Mouse (Mus musculus): ENCODE results near the gene Mip. TPM values are rescaled to one million over a fixed set of nuclear protein-coding genes. Genes with fewer than 3 reads are reported as not detected.
"Not testable (repeated sequence)": the region's sequence is repeated elsewhere in the genome, so short reads cannot be mapped to it uniquely, and the experiment has no call there.

Gene Mip
- total RNA-seq, 2 experiments from 2014 or later: not detected

DNA sequence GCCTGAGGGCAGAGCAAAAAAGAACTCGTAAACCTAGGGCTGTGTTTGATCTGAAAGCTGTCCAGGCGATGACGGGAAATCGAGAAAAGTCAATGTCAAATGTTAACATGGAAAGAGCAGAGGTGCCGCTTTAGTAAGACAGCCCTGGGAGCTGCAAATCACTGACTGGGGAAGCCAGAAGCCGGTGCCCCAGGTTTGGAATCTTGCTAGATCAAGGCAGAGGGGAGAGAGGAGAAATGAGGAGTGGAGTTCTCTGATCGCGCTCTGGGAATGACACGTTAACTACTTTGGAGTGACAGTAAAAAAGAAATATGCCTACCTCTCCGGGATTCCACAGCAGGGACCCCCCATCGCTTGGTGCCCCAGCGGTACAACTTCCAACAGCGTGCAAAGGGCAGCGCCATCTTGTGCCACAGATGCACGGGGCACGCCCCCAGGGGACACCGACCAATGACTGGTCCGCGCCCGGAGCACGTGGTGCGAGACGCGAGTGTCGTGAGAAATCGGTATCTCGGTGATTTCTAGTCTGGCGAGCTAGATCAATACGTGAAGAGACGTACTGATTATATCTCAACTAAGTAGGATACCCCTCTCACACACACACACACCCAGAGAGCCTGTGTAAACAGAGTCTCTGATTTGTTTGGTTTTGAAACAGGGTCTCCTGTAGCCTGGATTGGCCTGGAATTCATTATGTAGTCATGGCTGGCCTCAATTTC is 14.1 kb upstream of the Mip start, which contains the start of gene Spryd4:
TSS of gene Spryd4 (minus strand) at position 418 of the 719 bp plus-strand sequence.
- DNase-seq: peak; percentile 92 to 95

DNA sequence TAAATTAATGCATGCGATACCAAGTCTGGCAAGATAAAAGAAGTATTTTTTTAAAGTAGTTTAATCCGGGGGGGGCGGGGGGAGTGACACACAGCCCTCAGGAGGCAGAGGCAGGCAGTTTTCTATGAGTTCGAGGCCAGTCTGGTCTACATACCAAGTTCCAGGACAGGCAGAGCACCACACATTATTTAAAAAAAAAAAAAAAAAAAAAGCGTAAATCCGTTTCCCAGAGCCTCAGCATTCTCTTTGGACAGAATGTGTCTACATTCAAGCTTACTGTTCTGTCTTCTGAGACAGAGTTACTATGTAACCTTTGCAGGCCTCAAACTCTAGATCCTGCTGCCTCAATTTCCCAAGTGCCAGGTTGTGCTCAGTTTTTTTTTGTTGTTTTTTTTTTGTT is 13.5 kb upstream of the Mip start:
- DNase-seq: no peak

DNA sequence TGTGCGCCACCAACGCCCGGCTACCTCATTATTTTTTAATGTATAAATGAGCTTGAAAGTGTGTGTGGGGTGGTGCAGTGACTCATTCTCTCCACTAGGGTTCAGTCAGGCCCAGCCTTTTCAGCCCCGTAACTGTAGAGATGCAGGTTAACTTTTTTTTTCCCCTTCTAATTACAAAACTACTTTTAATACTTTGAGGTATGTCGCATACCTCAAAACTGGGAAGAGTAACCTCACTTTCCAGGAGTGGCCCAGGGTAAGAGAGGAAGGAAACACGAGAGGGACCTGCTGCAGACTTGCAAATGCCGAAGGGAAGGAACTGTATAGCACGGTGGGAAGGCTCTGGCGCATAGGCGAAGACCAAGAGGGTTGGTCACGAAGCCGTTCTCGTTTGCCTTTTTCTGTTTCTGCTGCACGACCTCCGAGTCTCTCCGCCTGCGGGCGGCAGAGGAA is 12.7 kb upstream of the Mip start:
- peak; percentile 73 to 82 for DNase-seq

DNA sequence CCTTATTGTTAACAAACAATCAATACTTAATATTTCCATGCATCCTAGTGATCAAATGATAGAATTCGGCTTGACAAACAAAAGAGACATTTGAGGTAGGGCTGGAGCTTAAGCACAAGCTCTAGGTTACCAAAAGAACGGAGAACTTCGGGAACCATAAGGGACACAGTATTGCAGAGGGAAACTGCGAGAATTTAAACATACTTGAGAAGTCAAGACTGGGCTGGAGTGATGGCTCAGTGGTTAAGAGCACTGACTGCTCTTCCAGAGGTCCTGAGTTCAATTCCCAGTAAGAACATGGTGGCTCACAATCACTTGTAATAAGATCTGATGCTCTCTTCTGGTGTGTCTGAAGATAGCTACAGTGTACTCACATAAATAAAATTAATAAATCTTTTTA is 11.5 kb upstream of the Mip start:
- DNase-seq: not testable (repeated sequence)

DNA sequence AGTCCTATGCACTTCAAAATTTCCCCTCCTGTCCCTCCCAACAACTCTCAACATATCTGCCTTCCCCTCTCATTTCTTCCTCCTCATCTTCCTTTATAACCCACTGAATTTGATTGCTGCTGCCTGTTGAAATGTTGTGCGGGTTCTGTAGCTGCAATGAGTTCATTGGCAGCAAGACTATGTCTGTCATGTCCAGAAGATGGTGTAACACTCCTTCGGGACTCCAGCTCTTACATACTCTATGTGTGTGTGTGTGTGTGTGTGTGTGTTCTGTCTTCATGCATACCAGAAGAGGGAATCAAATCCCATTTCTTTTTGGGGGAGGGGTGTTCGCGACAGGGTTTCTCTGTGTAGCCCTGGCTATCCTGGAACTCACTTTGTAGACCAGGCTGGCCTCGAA is 10.7 kb upstream of the Mip start:
- DNase-seq: no peak

DNA sequence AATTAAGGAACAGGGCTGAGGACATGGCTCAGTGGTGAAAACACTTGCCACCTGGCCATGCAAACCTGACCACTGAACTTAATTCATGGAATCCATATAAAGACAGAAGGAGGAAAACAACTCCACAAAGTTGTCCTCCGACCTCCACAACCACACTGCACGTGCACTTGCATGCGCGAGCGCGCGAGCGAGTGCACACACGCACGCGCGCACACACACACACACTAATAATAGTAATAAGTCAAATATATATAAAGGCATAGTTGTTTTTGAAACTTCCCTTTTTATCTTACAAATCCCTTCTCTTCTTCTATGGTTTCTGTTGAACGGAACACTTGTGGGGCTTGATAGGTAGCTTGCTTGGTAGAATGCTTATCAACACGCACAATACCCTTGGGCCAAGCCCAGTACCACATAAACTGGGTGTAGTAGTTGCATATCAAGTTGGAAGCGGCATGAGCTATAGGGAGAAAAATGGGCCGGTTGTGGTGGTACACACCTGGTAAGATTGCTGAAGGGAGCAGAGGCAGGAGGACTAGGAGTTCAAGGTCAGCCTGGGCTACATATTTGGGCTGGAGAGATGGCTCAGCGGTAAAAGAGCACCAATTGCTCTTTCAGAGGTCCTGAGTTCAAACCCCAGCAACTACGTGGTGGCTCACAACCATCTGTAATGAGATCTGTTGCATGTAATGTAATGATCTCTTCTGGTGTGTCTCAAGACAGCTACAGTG is 7.1 kb upstream of the Mip start:
- no peak for DNase-seq

DNA sequence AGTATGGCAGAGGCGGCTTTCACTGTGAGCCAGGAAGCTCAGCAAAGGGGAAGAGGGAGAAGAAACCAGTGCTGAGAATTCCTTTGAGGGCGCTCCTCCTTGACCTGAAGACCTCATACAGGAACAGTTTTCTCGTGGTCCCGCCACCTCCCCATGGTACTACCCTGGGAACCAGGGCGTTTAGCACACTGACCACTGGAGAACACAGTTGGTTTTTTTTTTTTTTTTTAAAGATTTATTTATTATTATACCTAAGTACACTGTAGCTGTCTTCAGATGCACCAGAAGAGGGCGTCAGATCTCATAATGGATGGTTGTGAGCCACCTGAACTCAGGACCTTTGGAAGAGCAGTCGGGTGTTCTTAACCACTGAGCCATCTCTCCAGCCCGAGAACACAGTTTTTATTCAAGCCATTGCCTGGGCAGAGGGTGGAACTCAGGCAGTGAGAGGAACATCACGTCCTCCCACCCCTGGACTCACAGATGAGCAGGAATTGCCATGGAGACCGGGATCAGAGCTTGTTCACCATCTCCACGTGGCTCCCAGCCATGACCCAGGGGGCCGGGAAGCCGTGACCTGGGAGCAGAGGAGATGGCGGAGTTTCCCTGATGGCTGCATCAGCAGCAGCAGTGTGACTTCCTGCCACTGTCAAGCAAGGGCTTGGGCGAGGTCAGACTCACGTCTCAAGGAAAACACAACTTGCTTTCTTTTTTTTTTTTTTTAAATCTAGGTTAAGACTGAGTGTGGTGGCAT is 3.9 kb upstream of the Mip start:
- peak in 1 of 2 experiments; percentile 22 for DNase-seq

- DNase-seq: no peak
Observed at GRCm38 (mm10) chr10:128225064-128225463, 574 bp upstream of the Mip start.

DNA sequence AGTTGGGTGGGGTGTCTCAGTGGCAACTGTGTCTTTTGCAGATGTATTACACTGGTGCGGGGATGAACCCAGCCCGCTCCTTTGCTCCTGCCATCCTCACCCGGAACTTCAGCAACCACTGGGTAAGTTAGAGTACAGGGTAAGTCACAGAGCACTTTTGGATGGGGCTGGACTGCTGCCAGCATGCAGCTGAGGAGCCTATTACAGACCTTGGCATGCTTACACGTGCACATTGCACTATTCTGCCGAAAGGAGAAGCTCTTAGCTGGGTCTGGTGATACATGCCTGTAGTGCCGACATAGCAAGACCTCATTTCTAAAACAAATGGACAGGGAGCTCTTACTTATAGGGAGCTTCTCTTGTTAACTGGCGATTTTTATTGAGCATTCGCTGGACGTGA is 2.0 kb downstream of the Mip start:
- DNase-seq: no peak

- no peak for DNase-seq
Observed at GRCm38 (mm10) chr10:128228009-128228408, 2.4 kb downstream of the Mip start.

- no peak for DNase-seq
Observed at GRCm38 (mm10) chr10:128230582-128230981, 4.9 kb downstream of the Mip start.

DNA sequence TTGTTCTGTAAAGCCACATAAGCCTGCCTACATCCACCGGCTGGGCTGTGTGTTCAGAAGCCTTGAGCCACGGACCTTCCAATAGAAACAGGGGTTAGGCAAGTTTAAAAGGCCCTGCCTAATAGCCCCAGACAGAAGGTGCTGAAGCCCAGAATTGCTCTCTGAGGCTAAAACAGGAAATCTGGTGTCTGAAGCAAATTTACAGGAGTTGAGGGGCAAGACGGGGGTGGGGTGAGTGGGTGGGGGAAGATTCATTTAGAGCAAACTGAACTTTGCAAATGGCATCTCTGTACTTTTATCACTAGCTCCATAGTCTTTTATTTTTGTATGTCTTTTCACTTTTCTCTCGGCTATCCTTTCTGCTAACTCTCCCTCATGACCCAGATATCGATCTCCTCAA is 5.5 kb downstream of the Mip start:
- DNase-seq: no peak

GRCm38 (mm10) chr10:128231697-128232419 is 6.2 kb downstream of the Mip start, which contains the start of gene Timeless:
Gene Timeless (plus strand): TSS chr10:128232065.
- peak; percentile 90 to 95 for DNase-seq

DNA sequence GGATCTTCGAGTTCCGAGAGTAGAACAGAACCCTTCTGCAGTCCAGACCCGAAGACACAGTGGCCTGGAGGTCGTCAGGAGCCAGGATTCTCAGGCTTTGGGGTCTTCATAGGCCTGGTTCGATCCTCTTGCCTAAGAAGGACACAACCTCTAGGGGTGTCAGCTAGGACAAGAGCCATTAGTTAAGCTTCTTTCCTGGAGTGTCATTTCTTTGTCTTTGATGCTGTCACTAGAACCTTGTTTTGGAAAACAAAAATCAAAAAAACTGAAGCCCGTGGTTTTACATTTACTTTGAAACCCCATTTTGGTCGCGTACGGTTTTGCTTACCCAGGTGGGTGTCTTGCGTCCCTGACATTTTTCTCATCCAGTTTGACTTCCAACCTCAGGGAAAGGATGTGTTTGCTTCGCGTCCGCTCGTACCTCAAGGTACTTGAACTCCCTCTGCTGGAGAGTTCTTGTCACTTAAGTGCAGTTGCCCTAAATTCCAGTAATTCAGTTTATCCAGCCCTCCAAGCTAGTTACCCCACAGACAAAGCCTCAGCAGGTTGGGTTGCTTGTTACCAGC is 6.9 kb downstream of the Mip start:
- DNase-seq: peak; percentile 79 to 82

- DNase-seq: no peak
Observed at GRCm38 (mm10) chr10:128236321-128236720, 10.7 kb downstream of the Mip start.

DNA sequence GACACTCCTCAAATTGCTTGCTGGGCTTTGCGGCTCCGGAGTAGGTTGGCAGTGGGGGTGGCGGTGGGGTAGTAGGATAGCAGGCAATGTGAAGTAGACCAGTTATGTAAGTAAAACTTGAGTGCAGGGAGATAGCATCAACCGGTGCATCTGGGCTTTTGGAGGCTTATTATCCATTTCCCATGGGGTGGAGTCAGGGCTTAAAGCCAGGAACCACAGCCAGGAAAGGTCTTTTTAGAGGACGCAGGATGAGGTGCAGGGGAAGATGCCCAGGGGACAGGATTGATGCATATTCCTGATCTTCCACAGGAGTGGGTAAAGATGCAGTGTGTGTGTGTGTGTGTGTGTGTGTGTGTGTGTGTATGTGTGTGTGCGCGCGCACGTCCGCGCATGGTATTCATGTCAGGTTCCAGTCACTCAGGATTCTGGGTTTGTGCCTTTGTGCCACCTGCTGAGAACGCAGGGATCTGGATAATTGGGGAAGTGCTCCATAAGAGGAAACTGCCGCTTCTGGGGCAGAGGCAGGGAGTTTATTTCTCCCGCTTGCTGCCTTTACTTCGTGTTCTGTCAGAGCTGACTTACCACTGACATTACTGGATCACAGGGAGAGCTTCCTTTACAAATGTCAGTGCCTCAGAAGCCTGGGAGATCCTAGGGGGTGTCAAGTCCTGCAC is 12.3 kb downstream of the Mip start:
- DNase-seq: peak; percentile 57 to 78

- no peak for DNase-seq
Observed at GRCm38 (mm10) chr10:128239140-128239539, 13.5 kb downstream of the Mip start.

DNA sequence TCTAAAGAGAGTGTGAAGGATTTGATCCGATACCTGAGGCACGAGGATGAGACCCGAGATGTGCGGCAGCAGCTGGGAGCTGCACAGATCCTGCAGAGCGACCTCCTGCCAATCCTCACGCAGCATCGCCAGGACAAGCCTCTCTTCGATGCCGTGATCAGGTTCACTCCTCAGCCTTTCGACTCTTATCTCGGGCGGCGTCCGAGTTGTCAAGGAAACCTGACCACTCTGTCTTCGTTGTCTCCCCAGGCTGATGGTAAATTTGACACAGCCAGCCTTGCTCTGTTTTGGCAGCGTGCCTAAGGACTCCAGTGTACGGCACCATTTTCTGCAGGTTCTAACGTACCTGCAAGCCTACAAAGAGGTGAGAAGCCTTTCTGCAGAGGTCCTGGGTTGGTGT is 14.5 kb downstream of the Mip start:
- DNase-seq: no peak

DNA sequence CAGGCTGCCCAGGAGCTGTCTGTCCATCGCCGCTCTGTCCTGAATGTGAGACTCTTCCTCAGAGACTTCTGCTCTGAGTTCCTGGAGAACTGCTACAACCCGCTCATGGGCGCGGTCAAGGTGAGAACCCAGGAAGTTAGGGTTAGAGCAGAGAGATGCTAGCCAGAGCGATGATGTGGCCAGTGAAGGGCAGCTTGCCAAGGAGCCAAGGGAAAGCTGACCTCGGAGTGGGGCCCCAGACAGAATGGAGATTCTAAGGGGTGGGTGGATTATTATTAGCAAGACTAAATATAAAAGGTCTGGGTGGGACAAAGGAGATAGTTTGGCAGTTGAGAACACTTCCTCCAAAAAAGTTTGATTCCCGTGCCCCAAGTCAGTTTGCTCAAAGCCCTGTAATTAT is 17.6 kb downstream of the Mip start:
- peak; percentile 30 to 56 for DNase-seq

DNA sequence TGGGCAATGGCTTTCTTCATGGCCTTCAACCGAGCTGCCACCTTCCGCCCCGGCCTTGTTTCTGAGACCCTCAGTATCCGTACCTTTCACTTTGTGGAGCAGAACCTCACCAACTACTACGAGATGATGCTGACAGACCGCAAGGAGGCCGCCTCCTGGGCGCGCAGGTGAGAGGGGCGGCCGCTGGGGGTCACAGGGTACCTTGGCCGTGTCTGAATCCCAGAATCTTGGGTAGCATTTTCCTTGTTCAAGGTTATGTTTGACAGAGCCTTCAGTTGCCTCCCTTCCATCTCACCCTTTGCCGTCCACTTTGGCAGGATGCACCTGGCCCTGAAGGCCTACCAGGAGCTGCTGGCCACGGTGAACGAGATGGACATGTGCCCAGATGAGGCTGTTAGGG is 18.5 kb downstream of the Mip start:
- peak in 1 of 2 experiments; percentile 22 for DNase-seq
